Mouse (Mus musculus): ENCODE results near the gene Cpa2. TPM values are rescaled to one million over a fixed set of nuclear protein-coding genes. Genes with fewer than 3 reads are reported as not detected.

The Cpa2 gene
- total and polyA plus RNA-seq, 3 experiments, result 0.12 to 0.43 TPM; not detected in 1

DNA sequence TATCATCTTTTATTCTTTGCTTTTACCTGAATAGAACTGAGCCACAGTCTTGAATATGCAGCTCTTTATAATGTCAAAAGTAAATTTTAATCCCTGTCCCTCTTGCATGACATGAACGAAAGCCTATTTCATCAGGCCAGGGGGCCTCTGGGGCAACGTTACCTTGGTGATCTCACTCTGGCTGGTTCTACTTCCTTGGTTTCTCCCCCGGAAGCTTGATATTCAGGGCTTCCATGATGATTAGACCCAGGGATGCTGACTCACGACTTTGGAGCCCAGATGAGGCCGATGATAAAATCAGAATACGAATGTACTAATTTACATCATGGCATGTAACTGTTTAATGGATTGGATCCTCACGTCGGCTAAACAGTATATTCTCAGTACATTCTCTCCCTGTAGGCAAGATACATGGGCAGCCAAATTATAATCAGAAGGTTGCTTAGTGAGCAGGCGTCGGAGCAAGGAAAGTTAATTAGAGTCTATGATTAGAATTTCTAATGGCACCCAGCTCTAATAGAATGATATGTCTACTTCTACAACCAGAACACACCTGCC lies 51.1 kb downstream of the Cpa2 start:
- peaks cover 0 to 10% of the 10 kb centered on the region in 2 experiments; a peak in 2 of 4 replicates for H3K4me1 ChIP-seq (ENCODE audit: control insufficient read depth in 1 of 2, insufficient read depth in 2 of 2, low read length in 2 of 2)
- H3K27ac ChIP-seq (ENCODE audit: control insufficient read depth, low read depth, low read length), result no peak overlapping the region
- H3K79me2 ChIP-seq (ENCODE audit: control insufficient read depth, insufficient read depth, low read length, poor library complexity), result no peaks in the 10 kb centered on the region
- peak; percentile 5 for DNase-seq (ENCODE audit: low read depth, low spot score)
- peaks cover 2 to 3% of the 10 kb centered on the region in 2 experiments; a peak in 3 of 4 replicates for H3K27me3 ChIP-seq (ENCODE audit: control insufficient read depth in 1 of 2, insufficient read depth in 2 of 2, low read length in 2 of 2)
- peaks cover 0 to 2% of the 10 kb centered on the region in 2 experiments; a peak in 2 of 4 replicates for H3K36me3 ChIP-seq (ENCODE audit: control insufficient read depth in 1 of 2, insufficient read depth in 2 of 2, low read length in 2 of 2)
- TF ChIP-seq JUND (IDR thresholded peaks at IDR 0.05; ENCODE audit: low read depth, low read length) (no peak), RAD21 (IDR thresholded peaks at IDR 0.05; ENCODE audit: low read depth, low read length) (no peak), USF1 (IDR thresholded peaks at IDR 0.05; ENCODE audit: low read depth, low read length) (no peak), EP300 (IDR thresholded peaks at IDR 0.05; ENCODE audit: low read depth in 1 of 2, low read length in 2 of 2) (no peak), GABPA (IDR thresholded peaks at IDR 0.05; ENCODE audit: low read depth, low read length) (no peak), GATA1 (IDR thresholded peaks at IDR 0.05; ENCODE audit: low read depth, low read length) (no peak), SIN3A (IDR thresholded peaks at IDR 0.05; ENCODE audit: low read length) (no peak), MEF2A (IDR thresholded peaks at IDR 0.05; ENCODE audit: extremely low read depth, insufficient replicate concordance, low read depth, low read length, poor library complexity, severe bottlenecking) (no peak)
- no peak overlapping the region for H3K4me3 ChIP-seq (ENCODE audit: control insufficient read depth in 1 of 2, insufficient read depth in 1 of 2, low read depth in 2 of 2, low read length in 2 of 2)
- no peak overlapping the region for H3K9ac ChIP-seq (ENCODE audit: control insufficient read depth, low read depth, low read length, poor library complexity, severe bottlenecking)
- H3K9me3 ChIP-seq (replicated peaks; ENCODE audit: insufficient read depth, low read length), result no peaks in the 10 kb centered on the region

DNA sequence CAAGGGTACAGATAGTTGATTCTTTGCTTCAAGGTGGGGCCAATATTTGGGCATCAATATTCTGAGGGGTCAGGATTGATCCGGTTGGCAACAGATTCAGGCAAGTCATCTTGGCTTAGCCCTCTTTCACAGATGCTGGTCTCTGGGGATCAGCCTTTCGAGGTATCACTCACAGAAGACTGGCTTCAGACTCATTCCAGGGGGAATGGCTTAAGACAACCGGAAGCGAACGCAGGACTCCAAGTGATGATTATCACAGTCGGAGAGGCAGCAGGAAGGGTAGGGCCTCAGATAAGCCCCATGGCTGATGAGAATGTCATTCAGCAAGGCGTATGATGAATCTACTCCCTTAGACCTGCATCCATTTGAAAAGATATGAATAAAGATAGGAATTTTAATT lies 53.0 kb downstream of the Cpa2 start:
- H3K36me3 ChIP-seq (ENCODE audit: control insufficient read depth in 1 of 2, insufficient read depth in 2 of 2, low read length in 2 of 2), result peaks cover 0 to 2% of the 10 kb centered on the region in 2 experiments; a peak in 2 of 4 replicates
- no peak overlapping the region for H3K4me3 ChIP-seq (ENCODE audit: control insufficient read depth in 1 of 2, insufficient read depth in 1 of 2, low read depth in 2 of 2, low read length in 2 of 2)
- peaks cover 5 to 7% of the 10 kb centered on the region in 2 experiments for H3K27me3 ChIP-seq (ENCODE audit: control insufficient read depth in 1 of 2, insufficient read depth in 2 of 2, low read length in 2 of 2)
- no peaks in the 10 kb centered on the region for H3K79me2 ChIP-seq (ENCODE audit: control insufficient read depth, insufficient read depth, low read length, poor library complexity)
- TF ChIP-seq ZKSCAN1 (IDR thresholded peaks at IDR 0.05; ENCODE audit: low read depth, low read length) (no peak), MAZ (IDR thresholded peaks at IDR 0.05; ENCODE audit: low read depth, low read length) (no peak), JUND (IDR thresholded peaks at IDR 0.05; ENCODE audit: low read depth, low read length) (no peak), MYB (IDR thresholded peaks at IDR 0.05; ENCODE audit: low read depth, low read length) (no peak), POLR2AphosphoS2 (IDR thresholded peaks at IDR 0.05; ENCODE audit: low read length) (no peak)
- no peak overlapping the region for H3K27ac ChIP-seq (ENCODE audit: control insufficient read depth, low read depth, low read length)
- H3K9me3 ChIP-seq (replicated peaks; ENCODE audit: insufficient read depth, low read length), result no peaks in the 10 kb centered on the region
- no peak for DNase-seq (ENCODE audit: low read depth, low spot score)
- H3K9ac ChIP-seq (ENCODE audit: control insufficient read depth, low read depth, low read length, poor library complexity, severe bottlenecking), result no peak overlapping the region
- H3K4me1 ChIP-seq (ENCODE audit: control insufficient read depth in 1 of 2, insufficient read depth in 2 of 2, low read length in 2 of 2), result peaks cover 0 to 10% of the 10 kb centered on the region in 2 experiments; a peak in 2 of 4 replicates

DNA sequence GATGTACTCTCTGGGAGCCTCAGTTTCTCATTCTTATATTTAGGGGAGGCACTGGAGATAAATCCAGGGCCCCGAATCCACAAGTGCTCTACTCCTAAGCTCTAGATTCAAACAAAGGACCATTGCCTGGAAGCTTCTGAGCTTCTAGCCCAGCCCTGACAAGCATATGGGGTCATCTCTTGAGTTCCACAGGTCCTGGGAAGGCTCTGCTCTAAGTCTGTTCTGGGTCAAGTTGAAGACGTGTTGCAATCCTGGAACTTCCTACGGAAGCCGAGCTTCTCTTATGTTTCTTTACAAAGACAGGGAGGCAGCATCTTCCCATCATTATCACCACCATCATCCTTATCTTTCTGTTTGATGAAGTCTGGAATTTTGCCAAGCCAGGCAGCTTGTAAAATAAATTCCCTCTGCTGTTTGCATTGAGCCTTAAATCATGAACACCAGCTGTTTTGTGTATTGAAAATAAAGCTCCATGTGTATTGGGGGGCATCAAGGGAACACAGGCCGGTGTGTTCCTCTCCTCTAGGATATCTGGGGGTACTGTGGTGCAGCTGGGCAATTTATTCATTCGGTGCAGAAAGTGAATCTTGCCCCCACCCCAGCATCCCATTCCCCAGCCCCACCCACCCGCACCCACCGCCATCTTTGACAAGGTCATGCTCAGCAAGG lies 55.0 kb downstream of the Cpa2 start:
- no peak overlapping the region for H3K9ac ChIP-seq (ENCODE audit: control insufficient read depth, low read depth, low read length, poor library complexity, severe bottlenecking)
- peaks cover 0 to 10% of the 10 kb centered on the region in 2 experiments; a peak in 2 of 4 replicates for H3K4me1 ChIP-seq (ENCODE audit: control insufficient read depth in 1 of 2, insufficient read depth in 2 of 2, low read length in 2 of 2)
- H3K27ac ChIP-seq (ENCODE audit: control insufficient read depth, low read depth, low read length), result no peak overlapping the region
- no peak overlapping the region for H3K4me3 ChIP-seq (ENCODE audit: control insufficient read depth in 1 of 2, insufficient read depth in 1 of 2, low read depth in 2 of 2, low read length in 2 of 2)
- no peaks in the 10 kb centered on the region for H3K79me2 ChIP-seq (ENCODE audit: control insufficient read depth, insufficient read depth, low read length, poor library complexity)
- DNase-seq (ENCODE audit: low read depth, low spot score), result no peak
- no peaks in the 10 kb centered on the region for H3K9me3 ChIP-seq (replicated peaks; ENCODE audit: insufficient read depth, low read length)
- H3K27me3 ChIP-seq (ENCODE audit: control insufficient read depth in 1 of 2, insufficient read depth in 2 of 2, low read length in 2 of 2), result peaks cover 5 to 7% of the 10 kb centered on the region in 2 experiments
- peaks cover 0 to 2% of the 10 kb centered on the region in 2 experiments; a peak in 2 of 4 replicates for H3K36me3 ChIP-seq (ENCODE audit: control insufficient read depth in 1 of 2, insufficient read depth in 2 of 2, low read length in 2 of 2)
- TF ChIP-seq HCFC1 (IDR thresholded peaks at IDR 0.05; ENCODE audit: low read depth, low read length), result no peak
- no peak for TF ChIP-seq ELF1 (IDR thresholded peaks at IDR 0.05; ENCODE audit: low read depth, low read length)
- no peak for TF ChIP-seq MAFK (IDR thresholded peaks at IDR 0.05; ENCODE audit: borderline replicate concordance, low read depth, low read length)
- no peak for TF ChIP-seq MAX (IDR thresholded peaks at IDR 0.05; ENCODE audit: low read length)
- no peak for TF ChIP-seq MXI1 (IDR thresholded peaks at IDR 0.05; ENCODE audit: low read depth, low read length)
- TF ChIP-seq GATA1 (IDR thresholded peaks at IDR 0.05; ENCODE audit: low read depth, low read length), result no peak
- TF ChIP-seq BHLHE40 (IDR thresholded peaks at IDR 0.05; ENCODE audit: borderline replicate concordance, low read depth, low read length), result no peak
- TF ChIP-seq SIN3A (IDR thresholded peaks at IDR 0.05; ENCODE audit: low read length), result no peak
- TF ChIP-seq E2F4 (IDR thresholded peaks at IDR 0.05; ENCODE audit: borderline replicate concordance, low read depth, low read length), result no peak
- TF ChIP-seq MYB (IDR thresholded peaks at IDR 0.05; ENCODE audit: low read depth, low read length), result no peak
- TF ChIP-seq UBTF (IDR thresholded peaks at IDR 0.05; ENCODE audit: borderline replicate concordance, insufficient read depth, low read depth, low read length), result no peak
- no peak for TF ChIP-seq TCF12 (IDR thresholded peaks at IDR 0.05; ENCODE audit: low read depth, low read length)
- no peak for TF ChIP-seq GABPA (IDR thresholded peaks at IDR 0.05; ENCODE audit: low read depth, low read length)
- no peak for TF ChIP-seq CHD1 (IDR thresholded peaks at IDR 0.05; ENCODE audit: low read depth, low read length)
- no peak for TF ChIP-seq MAZ (IDR thresholded peaks at IDR 0.05; ENCODE audit: low read depth, low read length)
- TF ChIP-seq CHD2 (IDR thresholded peaks at IDR 0.05; ENCODE audit: low read length), result no peak
- TF ChIP-seq POLR2A (IDR thresholded peaks at IDR 0.05; ENCODE audit: control insufficient read depth in 1 of 2, insufficient read depth in 1 of 2, low read depth in 1 of 2, low read length in 2 of 2, poor library complexity in 1 of 2), result no peak
